Mouse (Mus musculus): ENCODE measurements around the gene Mxd4.

DNA sequence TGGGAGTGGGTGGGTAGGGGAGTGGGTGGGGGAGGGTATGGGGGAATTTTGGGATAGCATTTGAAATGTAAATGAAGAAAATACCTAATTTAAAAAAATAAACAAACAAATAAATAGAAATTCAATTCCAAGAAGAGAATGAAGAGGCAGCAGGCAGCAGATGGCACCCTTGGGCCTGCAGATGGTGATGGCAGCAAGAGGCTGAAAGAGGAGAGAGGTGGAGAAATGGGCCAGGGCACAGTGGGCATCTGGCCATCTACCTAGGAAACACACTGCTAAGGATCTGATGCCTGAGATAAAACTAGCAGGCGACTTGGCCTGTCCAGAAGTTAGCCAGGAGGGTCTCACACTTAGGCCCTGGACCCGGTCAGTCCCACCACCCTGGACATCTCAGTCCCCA, 17.4 kb upstream of the Mxd4 start:
- TF ChIP-seq CTCF (IDR thresholded peaks at IDR 0.05; ENCODE audit: low read depth) (no peak), EP300 (optimal IDR thresholded peaks at IDR 0.05) (no peak)

Data from stomach, postnatal 0 days (tissue).